Mouse (Mus musculus) kidney, postnatal 0 days (tissue): ENCODE measurements around the gene Casc4. TPM values are rescaled to one million over a fixed set of nuclear protein-coding genes. Genes with fewer than 3 reads are reported as not detected.
A peak's percentile ranks its signal among the peaks of the same experiment; 100 is the strongest.

Experiments used
- ATAC-seq: fragments of 200-750 bp; cut with Nextera tagmentation; replicated peaks from 2 replicates; pipeline ENCODE4 v1.8.0; 2017; ENCODE audit warnings: low read depth, moderate number of reproducible peaks, moderate TSS enrichment, moderate library complexity; ENCODE audit not compliant: low FRiP score
- DNase-seq: peaks from one replicate; pipeline ENCODE4 v3.0.0-alpha.2; 2016; ENCODE audit warnings: low spot score
- H3K27ac ChIP-seq: fragments of 300-500 bp; sonication (generic); 2 replicates; pipeline ENCODE4 v1.5.1; 2014; ENCODE audit warnings: mild to moderate bottlenecking
- H3K27me3 ChIP-seq: fragments of 300-500 bp; sonication (generic); 2 replicates; pipeline ENCODE4 v1.6.1; 2014; ENCODE audit warnings: low read length, mixed read lengths; ENCODE audit not compliant: insufficient read depth
- H3K36me3 ChIP-seq: fragments of 300-500 bp; sonication (generic); 2 replicates; pipeline ENCODE4 v1.6.1; 2014; ENCODE audit warnings: low read length, mixed read lengths; ENCODE audit not compliant: insufficient read depth
- H3K4me1 ChIP-seq: fragments of 300-500 bp; sonication (generic); replicated peaks from 2 replicates; pipeline ENCODE4 v1.6.1; 2014; ENCODE audit warnings: antibody characterized with exemption, low read length, mixed read lengths; ENCODE audit not compliant: insufficient read depth
- H3K4me2 ChIP-seq: fragments of 300-500 bp; sonication (generic); 2 replicates; pipeline ENCODE4 v1.6.1; 2014; ENCODE audit warnings: mild to moderate bottlenecking, low read length, moderate library complexity, mixed read lengths
- H3K4me3 ChIP-seq: fragments of 300-500 bp; sonication (generic); replicated peaks from 2 replicates; pipeline ENCODE4 v1.5.1; 2014; ENCODE audit warnings: low read depth, low read length
- H3K9ac ChIP-seq: fragments of 300-500 bp; sonication (generic); 2 replicates; pipeline ENCODE4 v1.6.1; 2014; ENCODE audit warnings: low read depth, low read length
- H3K9me3 ChIP-seq: fragments of 300-500 bp; sonication (generic); replicated peaks from 2 replicates; pipeline ENCODE4 v1.6.1; 2016; ENCODE audit warnings: low read length, inconsistent platforms, mixed read lengths
- CTCF ChIP-seq: IDR thresholded peaks from 2 replicates; pipeline ENCODE4 v1.5.1; 2016; ENCODE audit warnings: antibody characterized with exemption, low read depth, mild to moderate bottlenecking, moderate library complexity
- WGBS: fragments of 180-500 bp; shearing (Covaris S2); extraction: QIAGEN DNeasy Blood & Tissue Kit; methylation state at CpG from one replicate; pipeline ENCODE4 v1.1.7; 2014; 5-methylcytosine and 5-hydroxymethylcytosine counted together
- polyA plus RNA-seq: library from polyadenylated mRNA; unstranded; fragments of >200 nt; fragmentation: Nextera tagmentation; extraction: Ambion mirVana; gene quantifications from 2 replicates; pipeline ENCODE4 v1.2.1, GENCODE M21; 2015

Casc4 gene
- polyA plus RNA-seq: 21.3 and 23.2 TPM in 2 replicates

DNA sequence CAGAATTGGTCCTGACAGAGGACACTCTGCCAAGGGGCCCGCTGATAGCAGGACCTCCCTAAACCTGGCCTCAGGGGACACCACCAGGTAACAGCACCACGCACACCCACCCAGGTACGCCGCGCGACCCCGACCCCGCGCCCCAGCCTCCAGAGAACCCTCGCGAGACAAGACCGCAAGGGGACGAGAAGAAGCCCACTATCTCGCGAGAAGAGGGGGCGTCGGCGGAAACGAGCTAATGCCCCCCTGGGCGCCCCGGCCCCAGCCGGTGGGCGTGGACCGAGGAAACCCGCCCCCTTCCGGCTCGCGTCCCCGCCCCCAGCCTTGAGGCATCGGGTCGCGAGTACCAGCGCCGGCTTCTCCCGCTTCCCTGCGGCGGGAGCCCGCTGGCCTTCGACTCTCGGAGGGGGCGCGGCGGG is at the start of gene Casc4:
TSS of gene Casc4 (plus strand) at position 339 of the 419 bp plus-strand sequence.
- peak within 1 kb of the TSS; percentile 78 for H3K27ac ChIP-seq
- ATAC-seq (peak; percentile 97), DNase-seq (peak; percentile 97)
- peak within 1 kb of the TSS; percentile 88 for H3K9ac ChIP-seq
- H3K4me1 ChIP-seq: 0 out of 2 replicates have a peak, but pooled peaks cover 3% of the 10 kb centered on the region
- peak within 1 kb of the TSS; percentile 83 for H3K4me3 ChIP-seq
- WGBS: under 1% methylated on average over 40 of the region's 43 CpGs
- no peaks in the 10 kb centered on the region for H3K27me3 ChIP-seq
- no peaks in the 10 kb centered on the region for H3K9me3 ChIP-seq
- peak within 1 kb of the TSS; percentile 94 for H3K4me2 ChIP-seq
- TF ChIP-seq CTCF: no peak
- no peaks in the 10 kb centered on the region for H3K36me3 ChIP-seq

DNA sequence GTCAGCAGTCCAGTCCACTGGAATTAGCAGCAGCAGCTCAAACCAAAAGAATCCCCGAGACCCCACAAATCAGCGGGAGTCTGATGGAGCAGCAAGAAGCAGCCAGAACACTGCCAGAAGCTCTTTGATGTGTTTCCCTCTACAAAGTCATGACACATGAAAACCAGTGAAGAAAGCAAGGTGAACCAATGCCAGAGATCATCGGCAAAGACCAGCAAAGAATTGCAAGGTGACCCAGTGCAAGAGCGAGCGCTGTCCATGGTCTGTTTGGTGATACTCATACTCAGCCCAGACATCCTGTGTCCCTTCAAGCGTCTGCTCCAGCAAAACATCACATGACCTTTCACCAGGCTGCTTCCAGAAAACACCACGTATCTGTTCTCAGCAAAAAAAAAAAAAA is 45.0 kb upstream of the Casc4 start:
- Histone ChIP-seq H3K27me3 (no peaks in the 10 kb centered on the region), H3K4me2 (no peak overlapping the region), H3K4me1 (no peaks in the 10 kb centered on the region), H3K27ac (no peak overlapping the region), H3K9ac (no peak overlapping the region), H3K9me3 (no peaks in the 10 kb centered on the region), H3K4me3 (no peak overlapping the region), H3K36me3 (no peaks in the 10 kb centered on the region)
- no peak for TF ChIP-seq CTCF
- DNase-seq: no peak
- ATAC-seq: no peak
- 90% methylated on average over 7 of the region's 7 CpGs for WGBS

DNA sequence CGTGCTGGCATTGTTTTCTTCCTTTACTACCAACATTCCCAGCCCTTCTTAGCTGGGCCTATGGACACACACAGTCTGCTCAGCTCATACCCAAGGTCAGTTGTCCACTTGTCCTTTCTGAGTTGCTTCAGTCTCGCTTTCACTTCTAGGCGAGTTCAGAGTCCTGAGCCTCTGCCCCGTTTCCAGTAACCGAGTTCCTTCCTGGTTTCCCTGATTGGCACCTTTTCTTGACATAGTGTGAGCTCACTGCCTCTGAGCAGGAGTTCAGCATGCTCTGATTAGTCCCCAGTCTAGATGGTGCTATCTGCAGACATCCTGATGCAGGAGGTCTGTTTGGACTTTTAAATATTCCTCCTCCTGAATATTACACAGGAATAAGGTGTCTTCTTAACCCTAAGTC is 42.1 kb upstream of the Casc4 start:
- 63% methylated on average over 5 of the region's 5 CpGs for WGBS
- ATAC-seq (no peak), DNase-seq (no peak)
- H3K4me1 ChIP-seq: no peaks in the 10 kb centered on the region
- TF ChIP-seq CTCF: no peak
- no peaks in the 10 kb centered on the region for H3K9me3 ChIP-seq
- H3K9ac ChIP-seq: no peak overlapping the region
- H3K4me3 ChIP-seq: no peak overlapping the region
- no peaks in the 10 kb centered on the region for H3K36me3 ChIP-seq
- no peak overlapping the region for H3K4me2 ChIP-seq
- H3K27me3 ChIP-seq: no peaks in the 10 kb centered on the region
- H3K27ac ChIP-seq: no peak overlapping the region

DNA sequence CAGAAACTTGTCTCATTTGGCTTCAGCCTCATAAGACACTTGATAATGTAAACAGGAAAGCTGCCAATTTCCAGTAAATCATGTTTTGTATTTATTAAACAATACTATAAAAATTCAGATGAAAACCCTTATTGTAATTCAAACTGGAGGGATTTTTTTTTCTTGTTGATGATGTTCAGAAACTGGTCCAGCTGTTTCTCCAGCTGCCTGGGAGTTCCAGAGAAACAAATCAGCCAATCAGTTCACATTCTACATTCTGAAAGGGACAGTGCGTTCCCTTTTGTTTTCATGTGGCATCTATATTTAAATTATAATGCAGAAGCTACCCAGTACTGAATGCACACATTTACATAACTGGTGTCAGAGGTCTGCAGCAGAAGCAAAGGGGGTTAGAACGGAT is 40.6 kb upstream of the Casc4 start:
- no peak overlapping the region for H3K27ac ChIP-seq
- no peaks in the 10 kb centered on the region for H3K27me3 ChIP-seq
- DNase-seq (no peak), ATAC-seq (no peak)
- no peak overlapping the region for H3K9ac ChIP-seq
- no peak overlapping the region for H3K4me3 ChIP-seq
- no peaks in the 10 kb centered on the region for H3K36me3 ChIP-seq
- TF ChIP-seq CTCF: no peak
- no peaks in the 10 kb centered on the region for H3K4me1 ChIP-seq
- no peaks in the 10 kb centered on the region for H3K9me3 ChIP-seq
- no peak overlapping the region for H3K4me2 ChIP-seq
- 80% methylated on average over 2 of the region's 2 CpGs for WGBS

DNA sequence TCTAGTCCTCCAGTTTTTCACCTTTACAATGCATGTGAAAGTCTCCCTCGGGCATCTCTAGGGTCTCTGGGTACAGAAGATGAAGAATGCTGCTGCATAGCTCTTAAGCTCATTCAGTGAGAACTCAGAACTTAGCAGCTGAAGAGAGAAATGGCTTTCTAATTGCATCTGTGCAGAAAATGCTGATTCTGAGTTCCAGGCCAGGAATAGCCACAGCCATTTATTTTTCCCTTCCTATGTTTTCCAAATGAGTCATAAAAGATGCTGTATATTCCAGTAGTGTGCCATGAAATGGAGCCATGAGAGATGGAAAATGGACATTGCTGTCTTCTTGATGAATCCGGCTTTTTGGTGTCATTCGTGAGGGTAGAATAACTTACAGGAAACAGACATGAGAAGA is 38.4 kb upstream of the Casc4 start:
- WGBS: 89% methylated on average over 3 of the region's 3 CpGs
- no peaks in the 10 kb centered on the region for H3K9me3 ChIP-seq
- no peak overlapping the region for H3K9ac ChIP-seq
- DNase-seq (no peak), ATAC-seq (no peak)
- H3K36me3 ChIP-seq: no peaks in the 10 kb centered on the region
- H3K4me1 ChIP-seq: no peaks in the 10 kb centered on the region
- H3K4me3 ChIP-seq: no peak overlapping the region
- no peak overlapping the region for H3K4me2 ChIP-seq
- H3K27ac ChIP-seq: no peak overlapping the region
- H3K27me3 ChIP-seq: no peaks in the 10 kb centered on the region
- TF ChIP-seq CTCF: no peak

DNA sequence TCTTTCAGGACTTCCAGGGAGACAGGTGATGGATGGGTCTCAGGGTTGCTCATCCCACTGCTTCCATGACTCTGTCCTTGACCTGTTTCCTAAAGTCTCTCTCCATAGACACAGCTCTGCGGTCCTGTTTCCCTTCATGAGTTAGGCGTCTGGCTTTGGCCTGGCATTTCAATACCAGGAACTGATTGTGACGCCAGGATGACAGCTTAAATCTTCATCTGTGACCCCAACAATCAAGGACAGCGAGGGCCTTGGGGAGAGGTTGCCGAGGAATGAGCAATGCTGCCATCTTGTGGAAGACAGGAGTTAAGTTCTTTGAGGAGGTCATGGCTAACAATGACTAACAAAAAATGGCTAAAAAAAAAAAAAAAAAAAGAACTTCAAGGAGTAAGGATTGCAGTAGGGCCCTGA is 34.3 kb upstream of the Casc4 start:
- Histone ChIP-seq H3K36me3 (no peaks in the 10 kb centered on the region), H3K27me3 (no peaks in the 10 kb centered on the region), H3K27ac (no peak overlapping the region), H3K4me1 (no peaks in the 10 kb centered on the region), H3K4me2 (no peak overlapping the region), H3K4me3 (no peak overlapping the region), H3K9me3 (no peaks in the 10 kb centered on the region), H3K9ac (no peak overlapping the region)
- ATAC-seq (0 out of 2 replicates have a peak, but pooled peaks have one; percentile 29), DNase-seq (peak; percentile 85)
- TF ChIP-seq CTCF: peak; percentile 79
- WGBS: 7% methylated on average over 5 of the region's 5 CpGs

DNA sequence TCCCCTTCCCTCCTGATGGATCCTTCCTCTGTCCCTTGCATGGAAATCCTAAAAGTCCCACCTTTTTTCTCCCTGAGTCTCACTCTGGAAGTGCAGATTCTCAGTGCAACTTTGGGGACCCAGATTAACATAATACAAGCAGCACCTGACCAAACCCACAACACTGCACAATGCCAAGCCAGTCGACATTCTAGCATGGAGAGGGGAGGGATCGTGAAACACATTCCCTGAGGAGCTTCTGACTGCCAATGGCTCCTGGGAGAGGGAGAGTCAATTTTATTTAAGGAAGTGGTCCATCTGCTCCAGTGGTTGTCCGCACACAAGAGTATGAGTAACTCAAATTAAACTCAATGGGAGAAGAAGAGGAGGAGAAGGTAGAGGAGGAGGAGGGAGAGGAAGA is 31.8 kb upstream of the Casc4 start:
- H3K27ac ChIP-seq: no peak overlapping the region
- 33% methylated on average over 3 of the region's 3 CpGs for WGBS
- ATAC-seq: no peak
- no peak overlapping the region for H3K9ac ChIP-seq
- no peaks in the 10 kb centered on the region for H3K4me1 ChIP-seq
- H3K27me3 ChIP-seq: no peaks in the 10 kb centered on the region
- H3K9me3 ChIP-seq: no peaks in the 10 kb centered on the region
- no peaks in the 10 kb centered on the region for H3K36me3 ChIP-seq
- no peak for TF ChIP-seq CTCF
- DNase-seq: no peak
- H3K4me3 ChIP-seq: no peak overlapping the region
- H3K4me2 ChIP-seq: no peak overlapping the region
